Mouse (Mus musculus): ENCODE results near the gene Hivep3. TPM values are rescaled to one million over a fixed set of nuclear protein-coding genes. Genes with fewer than 3 reads are reported as not detected.

The Hivep3 gene
- total RNA-seq, 2 experiments from 2014 or later: 0.15 to 2.1 TPM

GRCm38 (mm10) chr4:120161166-120161949 lies 427.8 kb downstream of the Hivep3 start, which contains the start of gene Edn2:
Gene Edn2, plus strand, starts transcription at chr4:120161206.
- no peak for ATAC-seq (replicated peaks; ENCODE audit: low FRiP score, poor library complexity, severe bottlenecking)

- ATAC-seq (replicated peaks; ENCODE audit: low FRiP score, poor library complexity, severe bottlenecking): no peak
Measured at GRCm38 (mm10) chr4:120162586-120162985, 429.0 kb downstream of the Hivep3 start.

- ATAC-seq (replicated peaks; ENCODE audit: low FRiP score, poor library complexity, severe bottlenecking): no peak
Measured at GRCm38 (mm10) chr4:120163242-120163641, 429.7 kb downstream of the Hivep3 start.

- ATAC-seq (replicated peaks; ENCODE audit: low FRiP score, poor library complexity, severe bottlenecking): no peak
Measured at GRCm38 (mm10) chr4:120164316-120164715, 430.7 kb downstream of the Hivep3 start.

- no peak for ATAC-seq (replicated peaks; ENCODE audit: low FRiP score, poor library complexity, severe bottlenecking)
Measured at GRCm38 (mm10) chr4:120167778-120168177, 434.2 kb downstream of the Hivep3 start.

GRCm38 (mm10) chr4:120168346-120168745 lies 434.8 kb downstream of the Hivep3 start:
- no peak for ATAC-seq (replicated peaks; ENCODE audit: low FRiP score, poor library complexity, severe bottlenecking)

GRCm38 (mm10) chr4:120170387-120170936 lies 436.9 kb downstream of the Hivep3 start:
- no peak for ATAC-seq (replicated peaks; ENCODE audit: low FRiP score, poor library complexity, severe bottlenecking)

- no peak for ATAC-seq (replicated peaks; ENCODE audit: low FRiP score, poor library complexity, severe bottlenecking)
Measured at GRCm38 (mm10) chr4:120172050-120172684, 438.6 kb downstream of the Hivep3 start.

GRCm38 (mm10) chr4:120179123-120179522 lies 445.5 kb downstream of the Hivep3 start:
- ATAC-seq (replicated peaks; ENCODE audit: low FRiP score, poor library complexity, severe bottlenecking): no peak

- ATAC-seq (replicated peaks; ENCODE audit: low FRiP score, poor library complexity, severe bottlenecking): no peak
Measured at GRCm38 (mm10) chr4:120180535-120180934, 447.0 kb downstream of the Hivep3 start.

GRCm38 (mm10) chr4:120184374-120184991 lies 450.9 kb downstream of the Hivep3 start:
- no peak for ATAC-seq (replicated peaks; ENCODE audit: low FRiP score, poor library complexity, severe bottlenecking)

- no peak for ATAC-seq (replicated peaks; ENCODE audit: low FRiP score, poor library complexity, severe bottlenecking)
Measured at GRCm38 (mm10) chr4:120186441-120186840, 452.9 kb downstream of the Hivep3 start.

GRCm38 (mm10) chr4:120186934-120187333 lies 453.4 kb downstream of the Hivep3 start:
- ATAC-seq (replicated peaks; ENCODE audit: low FRiP score, poor library complexity, severe bottlenecking): no peak

Other genes starting within 250 kb of the Hivep3 start
- not detected in 2 replicates for gene Rimkla, start 241.2 kb upstream of the Hivep3 start, total RNA-seq (2015; ENCODE audit: low replicate concordance)
- gene Rimkla, start 241.2 kb upstream of the Hivep3 start, total RNA-seq (2017; ENCODE audit: low replicate concordance): not detected in 2 replicates
- 13.7 and 17.2 TPM in 2 replicates for gene Foxj3, start 196.8 kb upstream of the Hivep3 start, total RNA-seq (2015; ENCODE audit: low replicate concordance)
- 10.1 and 10.3 TPM in 2 replicates for gene Foxj3, start 196.8 kb upstream of the Hivep3 start, total RNA-seq (2017; ENCODE audit: low replicate concordance)
- gene Frg2f1, start 194.3 kb upstream of the Hivep3 start, total RNA-seq (2015; ENCODE audit: low replicate concordance): not detected in 2 replicates
- gene Frg2f1, start 194.3 kb upstream of the Hivep3 start, total RNA-seq (2017; ENCODE audit: low replicate concordance): 1.2 TPM in 1 of 2 replicates, not detected in the other
- gene Guca2a, start 96.1 kb upstream of the Hivep3 start, total RNA-seq (2015; ENCODE audit: low replicate concordance): not detected in 2 replicates
- not detected in 2 replicates for gene Guca2a, start 96.1 kb upstream of the Hivep3 start, total RNA-seq (2017; ENCODE audit: low replicate concordance)
- gene Guca2b, start 74.8 kb upstream of the Hivep3 start, total RNA-seq (2015; ENCODE audit: low replicate concordance): not detected in 2 replicates
- gene Guca2b, start 74.8 kb upstream of the Hivep3 start, total RNA-seq (2017; ENCODE audit: low replicate concordance): not detected in 2 replicates

Measured in erythroid progenitor cell, adult 5-6 weeks (primary cell).